Mouse (Mus musculus) forelimb bud, embryonic 11.5 days (tissue): ENCODE data around the gene Tmem160.
A peak's percentile ranks its signal among the peaks of the same experiment; 100 is the strongest.

ENCODE experiments used
- DNase-seq: peaks from one replicate; pipeline ENCODE4 v3.0.0-alpha.2; 2012; ENCODE audit warnings: low read depth, low spot score

Gene Tmem160

GRCm38 (mm10) chr7:16452587-16453073 is at the start of gene Tmem160:
TSS of gene Tmem160 (plus strand) at chr7:16452779.
- peak; percentile 93 for DNase-seq

GRCm38 (mm10) chr7:16402968-16403948 is 49.3 kb upstream of the Tmem160 start:
- DNase-seq = no peak

GRCm38 (mm10) chr7:16404315-16405072 is 48.1 kb upstream of the Tmem160 start:
- DNase-seq = no peak

GRCm38 (mm10) chr7:16405073-16405455 is 47.5 kb upstream of the Tmem160 start:
- DNase-seq = no peak

- no peak for DNase-seq
Observed at GRCm38 (mm10) chr7:16405516-16406351, 46.8 kb upstream of the Tmem160 start.

GRCm38 (mm10) chr7:16406978-16407377 is 45.6 kb upstream of the Tmem160 start:
- DNase-seq = no peak

- DNase-seq = no peak
Observed at GRCm38 (mm10) chr7:16411100-16411499, 41.5 kb upstream of the Tmem160 start.

- no peak for DNase-seq
Observed at GRCm38 (mm10) chr7:16412220-16412896, 40.2 kb upstream of the Tmem160 start.

GRCm38 (mm10) chr7:16412930-16413329 is 39.6 kb upstream of the Tmem160 start:
- DNase-seq = no peak

- DNase-seq = no peak
Observed at GRCm38 (mm10) chr7:16415426-16415825, 37.2 kb upstream of the Tmem160 start.

GRCm38 (mm10) chr7:16417141-16417771 is 35.3 kb upstream of the Tmem160 start:
- DNase-seq = no peak

- DNase-seq = no peak
Observed at GRCm38 (mm10) chr7:16418713-16419112, 33.9 kb upstream of the Tmem160 start.

- no peak for DNase-seq
Observed at GRCm38 (mm10) chr7:16420493-16421118, 32.0 kb upstream of the Tmem160 start.

- no peak for DNase-seq
Observed at GRCm38 (mm10) chr7:16422222-16422856, 30.2 kb upstream of the Tmem160 start.

GRCm38 (mm10) chr7:16423731-16424130 is 28.8 kb upstream of the Tmem160 start:
- no peak for DNase-seq

- DNase-seq = no peak
Observed at GRCm38 (mm10) chr7:16425721-16426120, 26.9 kb upstream of the Tmem160 start.

- DNase-seq = peak; percentile 51
Observed at GRCm38 (mm10) chr7:16426129-16426729, 26.4 kb upstream of the Tmem160 start.

- DNase-seq = no peak
Observed at GRCm38 (mm10) chr7:16433352-16433971, 19.1 kb upstream of the Tmem160 start.

GRCm38 (mm10) chr7:16435088-16435487 is 17.5 kb upstream of the Tmem160 start:
- DNase-seq = no peak
